Mouse (Mus musculus): Measurements from ENCODE around the gene Gm9803. TPM values are rescaled to one million over a fixed set of nuclear protein-coding genes. Genes with fewer than 3 reads are reported as not detected.

Gene Gm9803
- polyA plus RNA-seq, 1 experiment: 26.6 TPM

- H3K4me3 ChIP-seq (ENCODE audit: insufficient read depth, low read length): no peak overlapping the region
- H3K4me1 ChIP-seq (ENCODE audit: control insufficient read depth, insufficient read depth, low read length): no peaks in the 10 kb centered on the region
- no peak overlapping the region for H3K27ac ChIP-seq (ENCODE audit: insufficient read depth, low read length)
- no peak for TF ChIP-seq POLR2A (IDR thresholded peaks at IDR 0.05; ENCODE audit: extremely low read depth, insufficient read depth, low read length)
Measured at GRCm38 (mm10) chr10:43483426-43483995, 40.4 kb upstream of the Gm9803 start.

GRCm38 (mm10) chr10:43485751-43486268 is 38.1 kb upstream of the Gm9803 start:
- H3K27ac ChIP-seq (ENCODE audit: insufficient read depth, low read length): no peak overlapping the region
- H3K4me1 ChIP-seq (ENCODE audit: control insufficient read depth, insufficient read depth, low read length): no peaks in the 10 kb centered on the region
- TF ChIP-seq POLR2A (IDR thresholded peaks at IDR 0.05; ENCODE audit: extremely low read depth, insufficient read depth, low read length): no peak
- no peak for TF ChIP-seq CTCF (IDR thresholded peaks at IDR 0.05; ENCODE audit: extremely low read depth, insufficient read depth, low read length)
- no peak overlapping the region for H3K4me3 ChIP-seq (ENCODE audit: insufficient read depth, low read length)

- TF ChIP-seq POLR2A (IDR thresholded peaks at IDR 0.05; ENCODE audit: extremely low read depth, insufficient read depth, low read length): no peak
- no peak for TF ChIP-seq CTCF (IDR thresholded peaks at IDR 0.05; ENCODE audit: extremely low read depth, insufficient read depth, low read length)
- Histone ChIP-seq H3K4me1 (ENCODE audit: control insufficient read depth, insufficient read depth, low read length) (no peaks in the 10 kb centered on the region), H3K27ac (ENCODE audit: insufficient read depth, low read length) (no peak overlapping the region), H3K4me3 (ENCODE audit: insufficient read depth, low read length) (no peak overlapping the region)
Measured at GRCm38 (mm10) chr10:43487441-43488010, 36.4 kb upstream of the Gm9803 start.

GRCm38 (mm10) chr10:43488258-43488657 is 35.6 kb upstream of the Gm9803 start:
- Histone ChIP-seq H3K27ac (ENCODE audit: insufficient read depth, low read length) (no peak overlapping the region), H3K4me1 (ENCODE audit: control insufficient read depth, insufficient read depth, low read length) (no peaks in the 10 kb centered on the region), H3K4me3 (ENCODE audit: insufficient read depth, low read length) (no peak overlapping the region)
- TF ChIP-seq POLR2A (IDR thresholded peaks at IDR 0.05; ENCODE audit: extremely low read depth, insufficient read depth, low read length) (no peak), CTCF (IDR thresholded peaks at IDR 0.05; ENCODE audit: extremely low read depth, insufficient read depth, low read length) (no peak)

GRCm38 (mm10) chr10:43489139-43489538 is 34.7 kb upstream of the Gm9803 start:
- no peaks in the 10 kb centered on the region for H3K4me1 ChIP-seq (ENCODE audit: control insufficient read depth, insufficient read depth, low read length)
- no peak for TF ChIP-seq POLR2A (IDR thresholded peaks at IDR 0.05; ENCODE audit: extremely low read depth, insufficient read depth, low read length)
- no peak for TF ChIP-seq CTCF (IDR thresholded peaks at IDR 0.05; ENCODE audit: extremely low read depth, insufficient read depth, low read length)
- no peak overlapping the region for H3K27ac ChIP-seq (ENCODE audit: insufficient read depth, low read length)
- H3K4me3 ChIP-seq (ENCODE audit: insufficient read depth, low read length): no peak overlapping the region

GRCm38 (mm10) chr10:43489550-43489949 is 34.3 kb upstream of the Gm9803 start:
- no peak overlapping the region for H3K27ac ChIP-seq (ENCODE audit: insufficient read depth, low read length)
- no peak overlapping the region for H3K4me3 ChIP-seq (ENCODE audit: insufficient read depth, low read length)
- no peaks in the 10 kb centered on the region for H3K4me1 ChIP-seq (ENCODE audit: control insufficient read depth, insufficient read depth, low read length)
- no peak for TF ChIP-seq CTCF (IDR thresholded peaks at IDR 0.05; ENCODE audit: extremely low read depth, insufficient read depth, low read length)
- no peak for TF ChIP-seq POLR2A (IDR thresholded peaks at IDR 0.05; ENCODE audit: extremely low read depth, insufficient read depth, low read length)

GRCm38 (mm10) chr10:43490034-43490433 is 33.9 kb upstream of the Gm9803 start:
- Histone ChIP-seq H3K4me3 (ENCODE audit: insufficient read depth, low read length) (no peak overlapping the region), H3K27ac (ENCODE audit: insufficient read depth, low read length) (no peak overlapping the region), H3K4me1 (ENCODE audit: control insufficient read depth, insufficient read depth, low read length) (no peaks in the 10 kb centered on the region)
- TF ChIP-seq POLR2A (IDR thresholded peaks at IDR 0.05; ENCODE audit: extremely low read depth, insufficient read depth, low read length): no peak
- TF ChIP-seq CTCF (IDR thresholded peaks at IDR 0.05; ENCODE audit: extremely low read depth, insufficient read depth, low read length): no peak

- Histone ChIP-seq H3K4me3 (ENCODE audit: insufficient read depth, low read length) (no peak overlapping the region), H3K27ac (ENCODE audit: insufficient read depth, low read length) (no peak overlapping the region), H3K4me1 (ENCODE audit: control insufficient read depth, insufficient read depth, low read length) (no peaks in the 10 kb centered on the region)
- TF ChIP-seq POLR2A (IDR thresholded peaks at IDR 0.05; ENCODE audit: extremely low read depth, insufficient read depth, low read length) (no peak), CTCF (IDR thresholded peaks at IDR 0.05; ENCODE audit: extremely low read depth, insufficient read depth, low read length) (no peak)
Measured at GRCm38 (mm10) chr10:43490846-43491245, 33.0 kb upstream of the Gm9803 start.

DNA sequence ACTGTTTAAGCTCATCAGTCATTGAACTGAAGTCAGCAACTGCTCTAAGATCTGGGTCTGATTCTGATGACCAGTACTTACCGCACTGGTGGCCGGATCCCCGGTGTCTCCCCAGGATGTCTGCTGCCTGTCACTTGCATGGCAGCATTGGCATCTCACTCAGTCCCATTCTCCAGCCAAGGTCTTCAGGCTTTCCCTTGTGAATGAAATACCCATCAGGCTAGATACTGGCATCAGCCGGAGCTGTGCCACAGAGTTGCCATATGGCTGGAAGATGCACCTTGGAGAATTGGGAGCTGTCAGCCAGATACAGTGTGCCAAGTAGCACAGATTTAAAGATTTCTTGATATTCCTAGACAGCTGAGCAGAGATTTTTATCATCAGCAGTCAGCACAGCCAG is 21.3 kb upstream of the Gm9803 start:
- Histone ChIP-seq H3K4me3 (ENCODE audit: insufficient read depth, low read length) (no peak overlapping the region), H3K27ac (ENCODE audit: insufficient read depth, low read length) (no peak overlapping the region), H3K4me1 (ENCODE audit: control insufficient read depth, insufficient read depth, low read length) (no peaks in the 10 kb centered on the region)
- TF ChIP-seq POLR2A (IDR thresholded peaks at IDR 0.05; ENCODE audit: extremely low read depth, insufficient read depth, low read length) (no peak), CTCF (IDR thresholded peaks at IDR 0.05; ENCODE audit: extremely low read depth, insufficient read depth, low read length) (no peak)

GRCm38 (mm10) chr10:43504291-43504690 is 19.6 kb upstream of the Gm9803 start:
- TF ChIP-seq CTCF (IDR thresholded peaks at IDR 0.05; ENCODE audit: extremely low read depth, insufficient read depth, low read length) (no peak), POLR2A (IDR thresholded peaks at IDR 0.05; ENCODE audit: extremely low read depth, insufficient read depth, low read length) (no peak)
- no peaks in the 10 kb centered on the region for H3K4me1 ChIP-seq (ENCODE audit: control insufficient read depth, insufficient read depth, low read length)
- H3K4me3 ChIP-seq (ENCODE audit: insufficient read depth, low read length): no peak overlapping the region
- H3K27ac ChIP-seq (ENCODE audit: insufficient read depth, low read length): no peak overlapping the region

Data from cortical plate, adult 2 months (tissue).